Mouse (Mus musculus) liver, adult 2 months (tissue): ENCODE results near the gene Gtsf2.

ENCODE experiments used
- CTCF ChIP-seq: fragments of 200-500 bp; IDR thresholded peaks from 2 replicates; pipeline ENCODE4 v1.5.1; 2011; ENCODE audit warnings: low read depth, low read length, control low read depth
- POLR2A ChIP-seq: fragments of 200-500 bp; IDR thresholded peaks from 2 replicates; pipeline ENCODE4 v1.6.1; 2011; ENCODE audit warnings: low read length, control low read depth; ENCODE audit not compliant: insufficient read depth; ENCODE audit errors: extremely low read depth

DNA sequence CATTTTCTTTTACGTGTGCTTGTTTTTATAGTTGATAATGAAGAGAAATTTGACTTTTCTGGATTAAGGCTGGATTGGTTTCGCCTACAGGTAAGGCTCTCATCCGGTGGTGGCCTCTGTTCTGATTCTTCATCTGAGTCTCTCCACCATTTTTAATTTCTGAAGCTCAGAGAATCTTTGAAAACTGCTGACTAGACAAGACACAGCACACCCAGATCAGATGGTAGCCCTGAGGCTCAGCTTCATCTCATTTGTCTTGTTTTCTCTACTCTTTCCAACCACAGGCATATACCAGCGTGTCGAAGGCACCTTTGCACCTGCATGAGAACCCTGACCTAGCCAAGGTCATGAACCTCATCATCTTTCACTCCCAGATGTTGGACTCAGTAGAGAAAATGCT, 25.5 kb upstream of the Gtsf2 start:
- TF ChIP-seq POLR2A (no peak), CTCF (no peak)
